Mouse (Mus musculus): ENCODE measurements at regions not wholly inside any gene's neighbourhood (a gene's known extent, or its start where the extent isn't known, plus 50 kb on each side); places are given as distances from the start of the nearest gene placed in this dataset.

GRCm38 (mm10) chr2:110426881-110427280, 63.9 kb upstream of the Fibin start:
- DNase-seq (ENCODE audit: low read depth): peak; percentile 26

GRCm38 (mm10) chr2:110452694-110453093, 89.7 kb upstream of the Fibin start:
- DNase-seq (ENCODE audit: low read depth): no peak

- no peak for DNase-seq (ENCODE audit: low read depth)
Measured at GRCm38 (mm10) chr2:110472307-110472995, 109.5 kb upstream of the Fibin start.

GRCm38 (mm10) chr2:110476591-110476990, 113.6 kb upstream of the Fibin start:
- no peak for DNase-seq (ENCODE audit: low read depth)

GRCm38 (mm10) chr2:110481327-110481726, 115.8 kb upstream of the Slc5a12 start:
- DNase-seq (ENCODE audit: low read depth): no peak

- DNase-seq (ENCODE audit: low read depth): no peak
Measured at GRCm38 (mm10) chr2:110486201-110486600, 110.9 kb upstream of the Slc5a12 start.

- DNase-seq (ENCODE audit: low read depth): no peak
Measured at GRCm38 (mm10) chr2:110486724-110487123, 110.4 kb upstream of the Slc5a12 start.

GRCm38 (mm10) chr2:110487950-110488349, 109.1 kb upstream of the Slc5a12 start:
- no peak for DNase-seq (ENCODE audit: low read depth)

GRCm38 (mm10) chr2:110501786-110502185, 95.3 kb upstream of the Slc5a12 start:
- DNase-seq (ENCODE audit: low read depth): no peak

- no peak for DNase-seq (ENCODE audit: low read depth)
Measured at GRCm38 (mm10) chr2:110508162-110508748, 88.8 kb upstream of the Slc5a12 start.

- no peak for DNase-seq (ENCODE audit: low read depth)
Measured at GRCm38 (mm10) chr2:110523173-110523803, 73.8 kb upstream of the Slc5a12 start.

- DNase-seq (ENCODE audit: low read depth): no peak
Measured at GRCm38 (mm10) chr2:110528191-110528590, 68.9 kb upstream of the Slc5a12 start.

- DNase-seq (ENCODE audit: low read depth): no peak
Measured at GRCm38 (mm10) chr2:110540140-110540539, 57.0 kb upstream of the Slc5a12 start.

- DNase-seq (ENCODE audit: low read depth): no peak
Measured at GRCm38 (mm10) chr2:110540570-110541357, 56.3 kb upstream of the Slc5a12 start.

GRCm38 (mm10) chr2:110541358-110541737, 55.8 kb upstream of the Slc5a12 start:
- DNase-seq (ENCODE audit: low read depth): no peak

Measured in gonadal fat pad, adult 2 months (tissue).